Mouse (Mus musculus) lung, embryonic 15.5 days (tissue): ENCODE measurements around the gene Rgsl1. TPM values are rescaled to one million over a fixed set of nuclear protein-coding genes. Genes with fewer than 3 reads are reported as not detected.
"Not testable (repeated sequence)": the region's sequence is repeated elsewhere in the genome, so short reads cannot be mapped to it uniquely, and the experiment has no call there.

ENCODE experiments used
- ATAC-seq: fragments of 200-750 bp; cut with Nextera tagmentation; 2 replicates; pipeline ENCODE4 v1.8.0; 2017; ENCODE audit warnings: moderate number of reproducible peaks, borderline replicate concordance; ENCODE audit not compliant: low FRiP score, low TSS enrichment; ENCODE audit errors: extremely low read depth
- H3K27ac ChIP-seq: fragments of 300-500 bp; sonication (generic); 2 replicates; pipeline ENCODE4 v1.5.1; 2015; ENCODE audit warnings: moderate library complexity, mild to moderate bottlenecking, inconsistent platforms
- H3K27me3 ChIP-seq: fragments of 300-500 bp; sonication (generic); 2 replicates; pipeline ENCODE4 v1.6.1; 2015; ENCODE audit warnings: inconsistent platforms
- H3K36me3 ChIP-seq: fragments of 300-500 bp; sonication (generic); 2 replicates; pipeline ENCODE4 v1.6.1; 2015; ENCODE audit warnings: inconsistent platforms
- H3K4me1 ChIP-seq: fragments of 300-500 bp; sonication (generic); 2 replicates; pipeline ENCODE4 v1.6.1; 2015; ENCODE audit warnings: inconsistent platforms
- H3K4me2 ChIP-seq: fragments of 300-500 bp; sonication (generic); 2 replicates; pipeline ENCODE4 v1.6.1; 2015; ENCODE audit warnings: inconsistent platforms, mild to moderate bottlenecking, moderate library complexity
- H3K4me3 ChIP-seq: fragments of 300-500 bp; sonication (generic); 2 replicates; pipeline ENCODE4 v1.5.1; 2015; ENCODE audit warnings: mild to moderate bottlenecking, inconsistent platforms
- H3K9ac ChIP-seq: fragments of 300-500 bp; sonication (generic); 2 replicates; pipeline ENCODE4 v1.6.1; 2015; ENCODE audit warnings: inconsistent platforms
- H3K9me3 ChIP-seq: fragments of 300-500 bp; sonication (generic); 2 replicates; pipeline ENCODE4 v1.6.1; 2016; ENCODE audit warnings: inconsistent platforms
- WGBS: fragments of 180-500 bp; shearing (Covaris S2); methylation state at CpG from one replicate; pipeline ENCODE4 v1.1.7; 2015; 5-methylcytosine and 5-hydroxymethylcytosine counted together
- polyA plus RNA-seq: library from polyadenylated mRNA; unstranded; fragments of >200 nt; fragmentation: Nextera tagmentation; extraction: Ambion mirVana; gene quantifications from 2 replicates; pipeline ENCODE4 v1.2.1, GENCODE M21; 2015

Rgsl1 gene
- not detected in 2 replicates for polyA plus RNA-seq

DNA sequence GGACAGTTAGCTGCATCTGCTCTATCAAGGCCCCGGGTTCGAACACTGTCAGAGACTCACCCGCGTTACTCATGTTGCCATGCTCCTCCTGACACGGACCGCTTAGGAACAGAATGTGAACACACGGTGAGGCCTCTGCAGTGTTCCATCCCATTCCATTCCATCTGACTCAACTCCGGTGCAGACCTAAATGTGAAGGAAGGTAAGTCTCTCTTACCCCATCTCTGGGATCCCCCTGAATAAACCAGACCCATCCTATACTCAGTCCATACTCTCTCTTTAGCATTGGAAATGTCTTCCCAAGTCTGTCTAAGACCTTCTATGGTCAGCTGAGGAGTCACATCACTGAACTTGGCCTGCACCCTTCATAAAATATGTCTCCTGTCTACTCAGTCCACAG lies at the start of gene Rgsl1:
Gene Rgsl1 (minus strand): TSS at position 101 of the 400 bp plus-strand sequence.
- H3K4me3 ChIP-seq, result no peak within 1 kb of the TSS
- no peaks in the 10 kb centered on the region for H3K9me3 ChIP-seq
- no peak within 1 kb of the TSS for H3K4me2 ChIP-seq
- no peak within 1 kb of the TSS for H3K27ac ChIP-seq
- H3K4me1 ChIP-seq, result no peaks in the 10 kb centered on the region
- no peak for ATAC-seq
- no peaks in the 10 kb centered on the region for H3K36me3 ChIP-seq
- WGBS, result 93% methylated on average over 8 of the region's 8 CpGs
- no peaks in the 10 kb centered on the region for H3K27me3 ChIP-seq
- H3K9ac ChIP-seq, result no peak within 1 kb of the TSS

DNA sequence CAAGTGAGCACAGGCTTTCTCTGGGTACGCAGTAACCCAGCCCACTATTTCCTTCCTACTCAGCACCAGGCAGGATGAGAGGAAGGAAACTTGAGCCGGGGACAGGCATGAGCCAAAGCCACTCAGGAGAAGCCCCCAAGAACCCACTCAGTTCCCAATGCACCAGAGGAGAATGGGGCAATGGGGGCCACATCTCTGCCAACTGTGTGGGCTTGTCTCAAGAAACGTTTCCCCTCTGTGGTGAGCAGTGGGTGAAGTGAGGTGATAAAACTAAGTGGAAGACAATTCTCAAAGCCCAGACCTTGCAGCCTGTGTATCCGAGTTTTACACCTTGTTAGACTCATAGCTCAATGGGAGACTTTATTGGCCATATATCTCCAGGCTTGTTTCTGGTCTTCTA lies 47.5 kb upstream of the Rgsl1 start, which contains the start of gene Teddm1a:
Gene Teddm1a (plus strand): TSS at position 301 of the 400 bp plus-strand sequence.
- peaks cover 7% of the 10 kb centered on the region for H3K4me1 ChIP-seq
- no peak within 1 kb of the TSS for H3K27ac ChIP-seq
- no peaks in the 10 kb centered on the region for H3K9me3 ChIP-seq
- peaks cover 8% of the 10 kb centered on the region; the same call in 1 of the 2 replicates for H3K27me3 ChIP-seq
- ATAC-seq, result no peak
- no peaks in the 10 kb centered on the region for H3K36me3 ChIP-seq
- H3K4me3 ChIP-seq, result no peak within 1 kb of the TSS
- no peak within 1 kb of the TSS for H3K4me2 ChIP-seq
- WGBS, result 59% methylated on average over 4 of the region's 4 CpGs
- no peak within 1 kb of the TSS for H3K9ac ChIP-seq

DNA sequence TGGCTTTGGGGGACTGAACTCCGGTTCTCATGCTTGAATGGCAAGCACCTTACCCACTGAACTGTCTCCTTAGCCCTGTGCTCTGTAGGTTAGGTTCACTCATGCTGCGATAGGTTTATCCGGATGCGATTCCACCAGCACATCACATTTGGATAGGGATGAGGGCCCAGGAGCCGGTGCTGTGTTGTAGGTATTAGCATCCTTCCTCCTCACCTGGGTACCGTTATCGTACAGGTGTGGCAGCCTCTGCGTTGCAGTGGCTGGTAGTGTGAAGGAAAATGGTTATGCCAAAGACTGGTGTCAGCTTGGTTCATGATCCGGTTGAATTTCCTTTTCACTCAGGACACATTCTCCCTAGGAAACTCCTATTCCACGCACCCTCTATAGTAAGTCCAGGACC lies 46.2 kb upstream of the Rgsl1 start:
- Histone ChIP-seq H3K36me3 (no peaks in the 10 kb centered on the region), H3K9me3 (no peaks in the 10 kb centered on the region), H3K4me2 (no peak overlapping the region), H3K27ac (no peak overlapping the region), H3K4me1 (peaks cover 7% of the 10 kb centered on the region), H3K27me3 (peaks cover 8% of the 10 kb centered on the region; the same call in 1 of the 2 replicates), H3K4me3 (no peak overlapping the region), H3K9ac (no peak overlapping the region)
- WGBS, result 92% methylated on average over 10 of the region's 10 CpGs
- no peak for ATAC-seq

DNA sequence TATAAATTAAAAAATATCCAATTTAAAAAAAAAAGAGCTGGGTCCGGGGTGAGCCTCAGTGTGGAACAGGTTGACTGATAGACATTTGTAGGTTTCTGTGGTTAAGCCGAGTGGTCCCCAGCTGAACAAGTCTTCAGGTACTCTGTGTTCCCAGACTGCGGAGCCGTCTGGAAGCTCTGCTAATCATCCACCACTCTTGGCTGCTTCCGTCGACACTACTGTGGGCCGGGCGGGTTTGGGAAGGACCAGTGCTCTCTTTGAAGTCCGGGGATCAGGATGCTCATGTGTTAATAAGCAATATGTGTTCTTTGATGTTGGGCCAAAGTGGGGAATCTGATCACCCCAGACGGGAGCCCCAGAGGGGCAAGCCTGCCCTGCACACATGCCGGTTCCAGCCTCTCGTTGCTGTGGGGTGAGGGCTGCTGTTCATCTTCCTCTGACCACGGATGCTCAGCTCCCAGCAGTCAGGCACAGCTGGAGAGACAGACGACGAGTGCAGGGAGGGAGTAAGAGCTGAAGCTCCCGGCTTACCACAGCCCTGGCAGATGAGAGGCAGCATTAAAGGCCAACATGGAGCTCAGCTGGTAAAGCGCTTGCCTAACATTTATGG lies 42.2 kb upstream of the Rgsl1 start:
- H3K4me2 ChIP-seq, result no peak overlapping the region
- no peak for ATAC-seq
- H3K36me3 ChIP-seq, result no peaks in the 10 kb centered on the region
- 21% methylated on average over 17 of the region's 17 CpGs for WGBS
- H3K4me1 ChIP-seq, result no peaks in the 10 kb centered on the region
- H3K4me3 ChIP-seq, result no peak overlapping the region
- H3K27me3 ChIP-seq, result no peaks in the 10 kb centered on the region
- H3K9ac ChIP-seq, result no peak overlapping the region
- no peak overlapping the region for H3K27ac ChIP-seq
- no peaks in the 10 kb centered on the region for H3K9me3 ChIP-seq

DNA sequence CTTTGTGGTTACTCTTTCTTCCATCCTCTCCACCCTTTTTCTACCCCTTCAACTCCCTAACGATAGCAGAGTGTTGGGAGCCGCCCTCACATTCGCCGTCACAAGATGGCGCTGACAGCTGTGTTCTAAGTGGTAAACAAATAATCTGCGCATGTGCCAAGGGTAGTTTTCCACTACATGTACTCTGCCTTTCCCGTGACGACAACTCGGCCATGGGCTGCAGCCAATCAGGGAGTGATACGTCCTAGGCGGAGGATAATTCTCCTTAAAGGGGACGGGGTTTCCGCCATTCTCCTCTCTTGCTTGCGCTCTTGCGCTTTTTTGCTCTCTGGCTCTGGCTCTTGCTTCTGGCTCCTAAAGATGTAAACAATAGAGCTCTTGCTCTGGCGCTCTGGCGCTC lies 36.4 kb upstream of the Rgsl1 start:
- not testable (repeated sequence) for H3K4me2 ChIP-seq, H3K9me3 ChIP-seq, H3K4me1 ChIP-seq, H3K27me3 ChIP-seq, H3K4me3 ChIP-seq, H3K27ac ChIP-seq, H3K36me3 ChIP-seq, ATAC-seq, H3K9ac ChIP-seq
- 94% methylated on average over 17 of the region's 17 CpGs for WGBS

DNA sequence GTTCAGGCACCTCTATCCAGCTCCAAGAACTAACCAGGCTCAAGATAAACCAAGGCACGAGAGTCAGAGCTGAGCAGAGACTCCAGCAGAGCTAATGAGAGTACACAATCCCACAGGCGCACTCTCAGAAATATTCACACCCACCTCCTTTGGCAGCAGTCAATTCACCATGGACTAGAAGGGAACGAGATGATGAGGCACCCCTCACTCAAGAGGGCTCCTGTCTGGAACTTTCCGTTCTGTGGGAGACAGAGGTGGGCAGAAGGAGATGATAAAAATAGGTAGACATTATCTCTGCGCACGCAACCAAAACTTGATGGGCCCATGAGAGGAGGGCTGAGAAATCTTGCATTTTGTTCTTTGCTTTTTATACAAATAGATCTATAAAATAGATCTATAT lies 30.1 kb upstream of the Rgsl1 start, which contains the start of gene Teddm1b:
Gene Teddm1b (plus strand): TSS at position 301 of the 400 bp plus-strand sequence.
- Histone ChIP-seq H3K27me3 (no peaks in the 10 kb centered on the region), H3K27ac (no peak within 1 kb of the TSS), H3K9me3 (no peaks in the 10 kb centered on the region), H3K4me3 (no peak within 1 kb of the TSS), H3K4me1 (no peaks in the 10 kb centered on the region), H3K9ac (no peak within 1 kb of the TSS), H3K4me2 (no peak within 1 kb of the TSS), H3K36me3 (no peaks in the 10 kb centered on the region)
- 74% methylated on average over 6 of the region's 6 CpGs for WGBS
- no peak for ATAC-seq

DNA sequence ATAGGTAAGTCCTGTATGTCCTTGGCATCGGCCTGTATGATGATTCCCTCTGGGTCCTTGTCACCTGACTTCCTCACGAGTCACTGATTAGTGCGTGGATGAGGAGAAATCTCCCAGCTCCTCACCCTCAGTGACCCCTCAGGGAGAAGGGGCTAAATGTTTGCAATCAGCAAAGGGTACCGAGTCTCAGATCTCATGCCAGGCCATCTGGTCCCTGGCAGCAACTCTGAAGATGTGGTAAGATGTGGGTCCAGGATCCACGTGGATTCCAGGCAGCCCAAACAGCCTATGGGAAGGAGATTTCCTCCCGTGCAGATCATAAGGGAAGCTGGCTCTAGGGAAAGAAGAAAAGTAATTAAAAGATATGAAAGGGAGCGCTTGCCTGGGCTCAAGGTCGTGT lies 12.0 kb upstream of the Rgsl1 start:
- Histone ChIP-seq H3K27ac (no peak overlapping the region), H3K4me3 (no peak overlapping the region), H3K9ac (no peak overlapping the region), H3K9me3 (no peaks in the 10 kb centered on the region), H3K36me3 (no peaks in the 10 kb centered on the region), H3K4me2 (no peak overlapping the region), H3K4me1 (no peaks in the 10 kb centered on the region), H3K27me3 (no peaks in the 10 kb centered on the region)
- 65% methylated on average over 8 of the region's 8 CpGs for WGBS
- ATAC-seq, result no peak

DNA sequence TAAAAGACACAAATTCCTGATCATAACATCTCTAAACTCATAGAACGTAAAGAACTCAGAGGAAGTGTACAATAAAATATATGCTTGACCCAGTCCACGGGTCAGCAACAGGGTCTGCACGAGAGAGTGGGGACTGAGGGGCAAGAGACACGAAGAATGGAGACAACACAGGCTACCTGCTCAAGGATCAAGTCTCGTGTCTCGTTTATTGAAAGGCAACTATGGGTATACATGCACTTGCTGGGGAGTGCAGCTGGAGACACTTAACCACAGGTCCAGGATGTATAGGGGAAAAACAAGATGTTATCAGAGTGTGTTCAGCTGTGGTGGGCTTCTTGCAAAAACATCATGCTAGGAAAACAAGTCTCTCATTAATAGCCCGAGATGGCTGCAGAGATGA lies 8.8 kb upstream of the Rgsl1 start:
- H3K27ac ChIP-seq, result not testable (repeated sequence)
- 61% methylated on average over 7 of the region's 7 CpGs for WGBS

DNA sequence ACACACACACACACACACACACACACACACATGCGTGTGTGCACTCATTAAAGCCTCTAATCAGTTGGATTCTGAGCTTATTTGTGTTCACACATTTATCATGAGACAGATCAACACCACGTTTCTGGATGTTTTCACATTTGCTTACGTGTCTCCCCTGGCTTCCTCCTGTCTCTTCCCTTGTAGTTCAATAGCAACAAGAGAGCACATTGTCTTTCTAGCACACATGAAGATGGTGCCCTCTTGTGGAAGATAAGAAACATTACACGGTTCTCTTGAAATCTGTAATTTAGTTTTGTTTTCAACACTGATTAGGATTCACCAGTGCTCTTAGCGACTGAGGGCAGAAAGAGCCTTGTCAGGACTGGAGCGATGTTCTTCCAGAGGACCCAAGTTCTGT lies 2.9 kb upstream of the Rgsl1 start:
- WGBS, result 23% methylated on average over 6 of the region's 6 CpGs

More for the DNA sequence above, 8.8 kb upstream of the Rgsl1 start:
- H3K4me2 ChIP-seq, H3K27me3 ChIP-seq, H3K4me1 ChIP-seq, H3K9ac ChIP-seq, H3K9me3 ChIP-seq, ATAC-seq, H3K36me3 ChIP-seq, H3K4me3 ChIP-seq: not testable (repeated sequence)

DNA sequence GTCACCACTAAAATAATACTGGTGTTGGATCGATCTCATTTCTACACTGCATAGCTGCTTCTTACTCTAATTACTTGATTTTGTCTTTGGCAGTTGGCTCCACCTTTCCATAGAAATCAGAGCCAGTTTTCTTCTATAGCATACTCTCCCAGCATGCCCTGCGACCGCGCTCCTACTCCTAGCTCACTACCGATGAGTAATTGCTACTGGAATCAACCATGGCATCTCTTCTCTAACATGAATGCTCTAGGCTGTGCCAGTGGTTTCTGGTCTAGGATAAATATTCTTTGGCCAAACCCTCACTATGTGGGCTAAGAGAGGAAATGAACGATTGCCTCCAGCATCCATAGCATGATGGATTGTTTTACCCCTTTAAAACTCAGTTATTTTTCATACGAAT lies 2.5 kb upstream of the Rgsl1 start:
- 83% methylated on average over 7 of the region's 7 CpGs for WGBS
- H3K27me3 ChIP-seq, result no peaks in the 10 kb centered on the region
- no peaks in the 10 kb centered on the region for H3K36me3 ChIP-seq
- no peaks in the 10 kb centered on the region for H3K4me1 ChIP-seq
- H3K27ac ChIP-seq, result no peak overlapping the region
- H3K9ac ChIP-seq, result no peak overlapping the region
- no peak overlapping the region for H3K4me2 ChIP-seq
- ATAC-seq, result no peak
- no peak overlapping the region for H3K4me3 ChIP-seq
- no peaks in the 10 kb centered on the region for H3K9me3 ChIP-seq

More for the DNA sequence above, 2.9 kb upstream of the Rgsl1 start:
- Histone ChIP-seq H3K36me3 (no peaks in the 10 kb centered on the region), H3K4me2 (no peak overlapping the region), H3K4me1 (no peaks in the 10 kb centered on the region), H3K27me3 (no peaks in the 10 kb centered on the region), H3K9me3 (no peaks in the 10 kb centered on the region), H3K4me3 (no peak overlapping the region), H3K9ac (no peak overlapping the region), H3K27ac (no peak overlapping the region)
- no peak for ATAC-seq

DNA sequence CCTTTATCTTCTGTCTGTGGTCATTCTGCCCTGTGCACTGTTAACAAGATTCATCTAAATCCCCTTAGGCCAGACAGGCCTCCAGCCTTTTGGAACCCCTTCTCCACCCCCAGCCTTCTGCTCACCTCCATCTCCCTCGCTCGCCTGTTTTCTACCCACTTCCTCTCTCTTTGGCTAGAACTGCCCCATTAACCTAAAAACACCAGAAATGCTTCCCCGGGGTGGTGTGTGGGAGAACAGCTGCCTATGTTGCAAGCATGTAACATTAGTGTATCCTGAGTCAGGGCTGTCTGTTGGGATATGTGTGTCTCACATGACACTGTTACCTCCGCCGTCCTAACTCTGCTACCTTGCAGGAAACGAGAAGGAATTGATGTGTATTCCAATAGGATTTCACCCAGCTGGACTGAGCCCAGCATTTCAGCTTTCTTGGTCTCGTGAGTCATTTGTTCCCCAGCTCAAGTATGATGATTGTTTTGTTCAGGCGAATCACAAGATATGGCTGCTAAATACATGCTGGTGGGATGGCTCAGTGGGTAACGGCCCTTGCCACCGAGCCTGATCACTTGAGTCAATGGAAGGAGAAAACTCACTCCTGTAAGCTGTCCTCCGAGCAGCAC lies 1.7 kb downstream of the Rgsl1 start:
- Histone ChIP-seq H3K27ac (no peak overlapping the region), H3K4me3 (no peak overlapping the region), H3K9me3 (no peaks in the 10 kb centered on the region), H3K9ac (no peak overlapping the region), H3K27me3 (no peaks in the 10 kb centered on the region), H3K36me3 (no peaks in the 10 kb centered on the region), H3K4me2 (no peak overlapping the region), H3K4me1 (no peaks in the 10 kb centered on the region)
- WGBS, result 85% methylated on average over 11 of the region's 11 CpGs
- no peak for ATAC-seq

DNA sequence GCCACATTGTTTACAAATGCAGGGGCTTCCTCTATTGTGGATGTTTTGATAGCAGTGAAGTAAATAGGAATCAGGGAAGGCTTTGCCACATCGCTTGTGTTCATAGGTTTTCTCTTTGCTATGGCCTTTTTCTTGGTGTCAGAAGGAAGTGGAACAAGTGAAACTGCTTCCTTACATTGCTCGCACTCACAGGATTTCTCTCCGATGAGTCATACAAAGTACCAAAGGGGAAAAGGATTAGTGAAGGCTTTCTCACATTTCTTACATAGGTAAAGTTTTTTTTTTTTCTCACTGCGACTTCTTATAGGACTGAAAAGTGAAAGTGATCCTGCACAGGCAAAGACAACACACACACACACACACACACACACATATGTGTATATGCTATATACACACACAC lies 7.9 kb downstream of the Rgsl1 start:
- no peak for ATAC-seq
- WGBS, result 68% methylated on average over 4 of the region's 4 CpGs

More for the DNA sequence above, 7.9 kb downstream of the Rgsl1 start:
- no peak overlapping the region for H3K4me3 ChIP-seq
- no peak overlapping the region for H3K9ac ChIP-seq
- no peaks in the 10 kb centered on the region for H3K36me3 ChIP-seq
- no peaks in the 10 kb centered on the region for H3K9me3 ChIP-seq
- no peak overlapping the region for H3K4me2 ChIP-seq
- no peak overlapping the region for H3K27ac ChIP-seq
- H3K27me3 ChIP-seq, result no peaks in the 10 kb centered on the region
- H3K4me1 ChIP-seq, result no peaks in the 10 kb centered on the region
